Mouse (Mus musculus): ENCODE results near the gene Rab11b. TPM values are rescaled to one million over a fixed set of nuclear protein-coding genes. Genes with fewer than 3 reads are reported as not detected.

Gene Rab11b
- polyA plus RNA-seq, 1 experiment from 2014 or later: 417 TPM

DNA sequence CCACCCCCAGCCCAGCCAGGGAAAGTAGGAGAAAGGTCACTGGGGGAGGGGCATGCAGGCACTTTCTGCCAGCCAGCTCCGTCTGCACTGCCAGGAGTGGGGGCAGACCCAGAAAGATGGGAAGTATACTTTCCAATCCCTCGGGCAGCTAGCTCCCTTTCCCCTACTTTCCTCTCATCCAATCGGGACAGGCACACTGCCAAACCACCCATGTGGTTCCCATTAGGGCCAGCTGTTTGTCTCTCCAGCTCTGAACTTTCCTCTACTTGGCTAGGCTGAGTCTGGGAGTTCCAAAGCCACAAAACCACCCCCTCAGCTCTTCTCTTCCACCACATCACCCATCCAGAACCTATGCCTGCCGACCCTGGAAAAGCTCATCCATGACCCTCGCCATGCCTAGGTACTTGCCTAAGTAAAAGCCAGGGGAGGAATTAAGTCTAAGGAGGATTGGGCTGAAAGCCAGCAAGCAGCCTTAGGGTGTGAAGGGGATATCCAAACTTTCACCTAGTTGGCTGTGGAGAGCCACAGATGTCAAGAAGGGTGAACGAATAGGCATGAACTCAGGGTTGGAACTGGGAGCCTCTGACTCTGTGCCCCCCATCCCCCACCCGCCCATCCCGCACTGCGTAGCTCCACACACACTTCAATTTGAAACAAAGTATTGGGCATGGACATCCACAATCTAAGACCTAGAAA is 19.1 kb upstream of the Rab11b start:
- Histone ChIP-seq H3K4me3 (replicated peaks; ENCODE audit: low read depth, low read length) (no peak overlapping the region), H3K4me1 (ENCODE audit: control insufficient read depth, insufficient read depth, low read length) (peaks cover 4% of the 10 kb centered on the region; the same call in 1 of the 2 replicates), H3K27me3 (ENCODE audit: control insufficient read depth, insufficient read depth, low read length) (no peaks in the 10 kb centered on the region), H3K4me2 (ENCODE audit: low read length) (peak overlapping the region; percentile 15; the same call in 1 of the 2 replicates), H3K9ac (replicated peaks; ENCODE audit: low read length) (no peak overlapping the region), H3K36me3 (ENCODE audit: control insufficient read depth, insufficient read depth, low read length) (no peaks in the 10 kb centered on the region), H3K27ac (replicated peaks; ENCODE audit: low read depth, low read length) (no peak overlapping the region; the same call in 1 of the 2 replicates), H3K9me3 (ENCODE audit: control insufficient read depth, low read length) (no peaks in the 10 kb centered on the region)
- WGBS: 76% methylated on average over 9 of the region's 9 CpGs
- ATAC-seq (ENCODE audit: low FRiP score, low TSS enrichment) (no peak), DNase-seq (peak; percentile 64)

DNA sequence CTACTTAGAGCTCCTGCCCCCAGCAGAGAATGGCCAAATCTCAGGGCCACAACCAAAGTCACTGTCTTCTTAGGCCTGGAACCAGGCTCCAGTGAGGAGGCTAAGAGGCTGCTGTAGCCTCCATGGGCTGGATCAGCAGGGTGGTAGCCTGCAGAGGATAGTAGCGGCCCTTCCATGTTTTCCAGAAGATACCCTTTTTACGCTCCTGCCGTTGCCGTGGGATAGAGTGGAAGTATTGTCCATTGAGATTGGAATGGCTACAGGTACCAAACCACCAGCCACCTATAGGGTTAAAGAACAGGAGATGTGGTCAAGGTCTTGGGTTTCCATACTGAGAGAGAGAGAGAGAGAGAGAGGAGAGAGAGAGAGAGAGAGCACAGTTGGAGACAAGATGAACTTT is 15.0 kb upstream of the Rab11b start:
- ATAC-seq (ENCODE audit: low FRiP score, low TSS enrichment) (no peak), DNase-seq (no peak)
- Histone ChIP-seq H3K36me3 (ENCODE audit: control insufficient read depth, insufficient read depth, low read length) (no peaks in the 10 kb centered on the region), H3K9ac (replicated peaks; ENCODE audit: low read length) (no peak overlapping the region), H3K9me3 (ENCODE audit: control insufficient read depth, low read length) (no peaks in the 10 kb centered on the region), H3K27ac (replicated peaks; ENCODE audit: low read depth, low read length) (no peak overlapping the region), H3K4me1 (ENCODE audit: control insufficient read depth, insufficient read depth, low read length) (no peaks in the 10 kb centered on the region), H3K4me2 (ENCODE audit: low read length) (no peak overlapping the region), H3K27me3 (ENCODE audit: control insufficient read depth, insufficient read depth, low read length) (no peaks in the 10 kb centered on the region), H3K4me3 (replicated peaks; ENCODE audit: low read depth, low read length) (no peak overlapping the region)
- 98% methylated on average over 4 of the region's 4 CpGs for WGBS

DNA sequence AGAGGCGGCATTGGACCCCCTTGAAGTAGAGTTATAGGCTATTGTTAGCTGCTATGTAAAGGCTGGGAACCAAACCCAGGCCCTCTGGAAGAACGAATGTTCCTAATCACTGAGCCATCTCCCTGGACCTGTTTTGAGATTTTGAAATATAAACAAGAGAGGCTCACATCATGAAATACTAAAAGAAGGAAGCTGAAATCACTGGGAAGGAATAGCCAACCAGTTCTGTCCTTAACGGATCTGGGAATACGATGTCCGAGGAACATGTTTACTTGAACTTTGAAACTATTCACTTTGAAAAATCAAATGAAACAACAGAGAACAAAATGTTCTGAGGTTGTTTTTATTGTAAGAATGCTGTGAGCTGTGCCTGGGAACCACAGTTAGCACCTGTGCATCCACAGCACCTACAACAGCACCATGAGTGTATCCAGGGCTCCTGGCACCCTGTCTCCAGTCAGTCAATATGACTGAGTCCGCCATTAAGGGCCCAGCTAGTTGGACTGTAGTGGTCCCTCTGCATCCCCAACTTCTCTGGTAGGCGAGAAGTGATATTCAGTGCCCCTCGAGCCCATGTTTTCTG is 14.3 kb upstream of the Rab11b start:
- no peaks in the 10 kb centered on the region for H3K4me1 ChIP-seq (ENCODE audit: control insufficient read depth, insufficient read depth, low read length)
- no peak overlapping the region for H3K4me3 ChIP-seq (replicated peaks; ENCODE audit: low read depth, low read length)
- no peak overlapping the region for H3K4me2 ChIP-seq (ENCODE audit: low read length)
- no peaks in the 10 kb centered on the region for H3K27me3 ChIP-seq (ENCODE audit: control insufficient read depth, insufficient read depth, low read length)
- ATAC-seq (ENCODE audit: low FRiP score, low TSS enrichment): no peak
- WGBS: 93% methylated on average over 8 of the region's 8 CpGs
- H3K36me3 ChIP-seq (ENCODE audit: control insufficient read depth, insufficient read depth, low read length): no peaks in the 10 kb centered on the region
- no peak for DNase-seq
- H3K9ac ChIP-seq (replicated peaks; ENCODE audit: low read length): no peak overlapping the region
- H3K27ac ChIP-seq (replicated peaks; ENCODE audit: low read depth, low read length): no peak overlapping the region
- no peaks in the 10 kb centered on the region for H3K9me3 ChIP-seq (ENCODE audit: control insufficient read depth, low read length)

DNA sequence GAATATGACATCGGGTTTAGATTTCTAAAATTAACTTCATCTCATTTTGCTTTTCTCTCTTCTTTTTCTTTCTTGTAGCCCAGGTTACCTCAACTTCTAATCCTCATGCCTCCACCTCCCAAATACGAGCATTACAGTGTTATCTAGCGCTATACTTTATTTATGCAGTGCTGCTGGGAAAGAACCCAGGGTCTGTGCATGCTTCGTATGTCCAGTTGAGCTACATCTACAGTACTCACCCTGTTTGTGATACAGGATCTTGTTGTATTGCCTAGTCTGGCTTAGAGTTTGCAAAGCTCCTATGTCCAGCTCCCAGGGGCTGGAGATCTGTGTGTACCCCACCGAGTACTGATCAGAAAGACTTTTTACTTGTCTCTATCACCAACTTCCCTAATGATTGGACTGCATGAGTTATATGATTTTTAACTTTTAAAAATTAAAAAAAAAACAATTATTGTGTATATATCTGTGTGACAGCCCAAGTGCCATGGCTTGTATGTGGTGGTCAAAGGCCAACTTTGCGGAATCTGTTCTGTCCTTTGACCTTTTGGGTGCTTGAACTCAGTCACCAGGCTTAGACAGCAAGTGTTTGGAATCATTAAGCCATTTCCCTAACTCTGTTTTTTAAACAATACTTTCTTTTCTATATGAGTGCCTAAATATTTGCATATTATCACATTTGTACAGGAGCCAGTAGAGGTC is 13.7 kb upstream of the Rab11b start:
- Histone ChIP-seq H3K36me3 (ENCODE audit: control insufficient read depth, insufficient read depth, low read length) (no peaks in the 10 kb centered on the region), H3K27ac (replicated peaks; ENCODE audit: low read depth, low read length) (no peak overlapping the region), H3K9ac (replicated peaks; ENCODE audit: low read length) (no peak overlapping the region), H3K27me3 (ENCODE audit: control insufficient read depth, insufficient read depth, low read length) (no peaks in the 10 kb centered on the region), H3K4me1 (ENCODE audit: control insufficient read depth, insufficient read depth, low read length) (no peaks in the 10 kb centered on the region), H3K4me2 (ENCODE audit: low read length) (no peak overlapping the region), H3K9me3 (ENCODE audit: control insufficient read depth, low read length) (no peaks in the 10 kb centered on the region), H3K4me3 (replicated peaks; ENCODE audit: low read depth, low read length) (no peak overlapping the region)
- WGBS: 92% methylated on average over 6 of the region's 6 CpGs
- ATAC-seq (ENCODE audit: low FRiP score, low TSS enrichment) (no peak), DNase-seq (no peak)

DNA sequence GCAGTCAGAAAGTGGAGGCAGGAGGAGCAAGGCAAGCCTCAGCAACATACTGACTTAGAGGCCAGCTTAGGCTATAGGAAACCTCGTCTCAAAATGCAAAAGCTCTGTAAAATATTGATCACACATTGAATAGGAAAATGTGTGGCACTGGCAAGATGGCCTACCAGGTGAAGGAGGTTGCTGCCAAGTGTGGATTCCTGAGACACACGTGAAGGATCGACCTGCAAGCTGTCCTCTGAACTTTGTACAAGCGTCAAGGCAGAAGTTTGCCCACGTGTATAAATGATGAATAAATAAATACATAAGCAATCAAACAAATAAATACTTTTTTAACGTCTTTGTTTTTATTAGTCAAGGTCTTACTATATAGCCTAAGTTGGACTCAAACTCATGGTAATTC is 13.1 kb upstream of the Rab11b start:
- 83% methylated on average over 6 of the region's 6 CpGs for WGBS
- no peaks in the 10 kb centered on the region for H3K36me3 ChIP-seq (ENCODE audit: control insufficient read depth, insufficient read depth, low read length)
- H3K4me2 ChIP-seq (ENCODE audit: low read length): no peak overlapping the region
- ATAC-seq (ENCODE audit: low FRiP score, low TSS enrichment) (no peak), DNase-seq (no peak)
- no peak overlapping the region for H3K27ac ChIP-seq (replicated peaks; ENCODE audit: low read depth, low read length)
- no peak overlapping the region for H3K4me3 ChIP-seq (replicated peaks; ENCODE audit: low read depth, low read length)
- H3K9ac ChIP-seq (replicated peaks; ENCODE audit: low read length): no peak overlapping the region
- no peaks in the 10 kb centered on the region for H3K9me3 ChIP-seq (ENCODE audit: control insufficient read depth, low read length)
- H3K4me1 ChIP-seq (ENCODE audit: control insufficient read depth, insufficient read depth, low read length): no peaks in the 10 kb centered on the region
- no peaks in the 10 kb centered on the region for H3K27me3 ChIP-seq (ENCODE audit: control insufficient read depth, insufficient read depth, low read length)

DNA sequence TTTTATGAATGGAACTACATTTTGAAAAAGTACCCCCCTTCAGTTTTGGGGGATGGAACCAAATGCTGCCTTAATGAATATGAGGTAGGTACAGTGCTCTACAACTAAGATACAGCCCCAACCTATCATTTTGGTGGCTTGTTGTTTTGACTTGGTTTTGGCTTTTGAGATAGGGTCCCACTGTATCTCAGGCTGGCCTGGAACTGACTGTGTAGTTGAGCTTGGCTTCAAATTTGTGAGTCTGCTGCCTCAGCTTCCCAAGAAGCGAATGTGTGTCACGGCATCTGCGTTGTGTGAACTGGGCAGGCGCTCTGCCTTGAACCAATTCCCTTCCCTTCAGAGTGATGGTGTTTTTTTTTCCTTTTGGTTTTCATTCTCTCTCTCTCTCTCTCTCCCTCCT is 11.3 kb upstream of the Rab11b start:
- no peaks in the 10 kb centered on the region for H3K36me3 ChIP-seq (ENCODE audit: control insufficient read depth, insufficient read depth, low read length)
- no peak for ATAC-seq (ENCODE audit: low FRiP score, low TSS enrichment)
- H3K9me3 ChIP-seq (ENCODE audit: control insufficient read depth, low read length): no peaks in the 10 kb centered on the region
- no peaks in the 10 kb centered on the region for H3K4me1 ChIP-seq (ENCODE audit: control insufficient read depth, insufficient read depth, low read length)
- DNase-seq: no peak
- H3K4me2 ChIP-seq (ENCODE audit: low read length): no peak overlapping the region
- no peaks in the 10 kb centered on the region for H3K27me3 ChIP-seq (ENCODE audit: control insufficient read depth, insufficient read depth, low read length)
- 89% methylated on average over 4 of the region's 4 CpGs for WGBS
- no peak overlapping the region for H3K27ac ChIP-seq (replicated peaks; ENCODE audit: low read depth, low read length)
- H3K4me3 ChIP-seq (replicated peaks; ENCODE audit: low read depth, low read length): no peak overlapping the region
- H3K9ac ChIP-seq (replicated peaks; ENCODE audit: low read length): no peak overlapping the region

DNA sequence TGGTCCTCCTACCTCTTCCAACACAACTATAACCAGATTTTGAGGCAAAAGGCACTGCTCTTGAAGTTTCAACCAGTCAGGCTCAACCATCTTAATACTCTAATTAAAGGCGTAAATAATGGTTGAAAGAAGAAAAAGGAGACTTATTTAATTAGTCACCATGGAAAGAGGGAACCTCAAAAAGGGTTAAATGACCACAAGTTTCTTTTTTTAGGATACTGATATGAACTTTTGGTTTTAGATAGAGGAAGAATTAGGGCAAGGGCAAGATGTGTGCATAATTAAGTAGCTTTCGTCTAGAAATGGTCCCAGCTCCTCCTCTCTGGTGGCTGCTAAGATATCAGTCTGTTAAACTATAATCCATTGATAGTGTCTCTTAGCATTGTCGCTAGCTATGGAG is 6.1 kb upstream of the Rab11b start:
- ATAC-seq (ENCODE audit: low FRiP score, low TSS enrichment) (no peak), DNase-seq (no peak)
- Histone ChIP-seq H3K27me3 (ENCODE audit: control insufficient read depth, insufficient read depth, low read length) (no peaks in the 10 kb centered on the region), H3K9ac (replicated peaks; ENCODE audit: low read length) (no peak overlapping the region), H3K4me1 (ENCODE audit: control insufficient read depth, insufficient read depth, low read length) (no peaks in the 10 kb centered on the region), H3K4me2 (ENCODE audit: low read length) (no peak overlapping the region), H3K27ac (replicated peaks; ENCODE audit: low read depth, low read length) (no peak overlapping the region), H3K9me3 (ENCODE audit: control insufficient read depth, low read length) (no peaks in the 10 kb centered on the region), H3K4me3 (replicated peaks; ENCODE audit: low read depth, low read length) (no peak overlapping the region), H3K36me3 (ENCODE audit: control insufficient read depth, insufficient read depth, low read length) (no peaks in the 10 kb centered on the region)
- WGBS: 78% methylated on average over 3 of the region's 3 CpGs

DNA sequence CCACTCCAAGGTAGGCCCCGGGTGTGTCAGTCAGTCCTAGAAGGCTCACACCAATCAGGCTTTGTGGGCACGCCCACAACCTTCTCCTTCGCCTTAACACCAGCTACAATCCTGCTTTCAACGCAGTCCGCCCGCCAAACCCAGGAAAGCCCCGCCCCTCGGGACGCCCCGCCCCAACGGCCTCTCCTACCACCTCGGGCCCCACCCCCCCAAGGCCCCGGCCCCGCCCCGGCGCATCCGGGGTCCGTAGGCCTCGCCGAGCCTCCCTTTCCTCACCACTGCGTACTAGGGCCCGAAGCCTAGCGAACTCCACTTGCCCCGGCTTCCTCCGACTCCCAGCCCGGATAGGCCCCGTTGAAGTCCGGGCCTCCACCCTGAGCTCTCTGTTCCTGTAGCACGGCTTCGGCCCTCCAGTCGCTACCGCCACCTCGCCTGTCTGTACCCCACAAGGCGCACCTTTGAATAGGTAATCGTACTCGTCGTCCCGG is 519 bp downstream of the Rab11b start:
- no peaks in the 10 kb centered on the region; the same call in 1 of the 2 replicates for H3K36me3 ChIP-seq (ENCODE audit: control insufficient read depth, insufficient read depth, low read length)
- 1% methylated on average over 36 of the region's 38 CpGs for WGBS
- H3K4me2 ChIP-seq (ENCODE audit: low read length): peak overlapping the region; percentile 79
- peak overlapping the region; percentile 99 for H3K27ac ChIP-seq (replicated peaks; ENCODE audit: low read depth, low read length)
- peak overlapping the region; percentile 84 for H3K4me3 ChIP-seq (replicated peaks; ENCODE audit: low read depth, low read length)
- DNase-seq (peak; percentile 88), ATAC-seq (ENCODE audit: low FRiP score, low TSS enrichment) (peak; percentile 82)
- H3K9me3 ChIP-seq (ENCODE audit: control insufficient read depth, low read length): no peaks in the 10 kb centered on the region
- H3K9ac ChIP-seq (replicated peaks; ENCODE audit: low read length): peak overlapping the region; percentile 93
- H3K27me3 ChIP-seq (ENCODE audit: control insufficient read depth, insufficient read depth, low read length): no peaks in the 10 kb centered on the region
- H3K4me1 ChIP-seq (ENCODE audit: control insufficient read depth, insufficient read depth, low read length): peaks cover 44% of the 10 kb centered on the region
